Mouse (Mus musculus): Measurements from ENCODE around the gene Gm10382. TPM values are rescaled to one million over a fixed set of nuclear protein-coding genes. Genes with fewer than 3 reads are reported as not detected.
"Not testable (repeated sequence)": the region's sequence is repeated elsewhere in the genome, so short reads cannot be mapped to it uniquely, and the experiment has no call there.

Gm10382 gene
- total and polyA plus RNA-seq, 2 experiments from 2014 or later: 0.66 TPM; not detected in 1

GRCm38 (mm10) chr5:125388358-125389092, 597 bp upstream of the Gm10382 start:
- Histone ChIP-seq H3K9ac (replicated peaks; ENCODE audit: low read length) (peak overlapping the region; percentile 98), H3K4me3 (ENCODE audit: low read length) (peak overlapping the region; percentile 88), H3K4me1 (ENCODE audit: insufficient read depth, low read length) (peaks cover 13% of the 10 kb centered on the region), H3K27me3 (ENCODE audit: insufficient read depth, low read length) (no peaks in the 10 kb centered on the region), H3K36me3 (ENCODE audit: insufficient read depth, low read length) (peaks cover 17% of the 10 kb centered on the region), H3K4me2 (ENCODE audit: low read depth, low read length) (peak overlapping the region; percentile 99), H3K9me3 (ENCODE audit: low read length) (no peaks in the 10 kb centered on the region), H3K27ac (peak overlapping the region; percentile 99; the same call in 1 of the 2 replicates)
- ATAC-seq (no peak), DNase-seq (ENCODE audit: low spot score) (no peak)
- TF ChIP-seq CTCF (IDR thresholded peaks at IDR 0.05; ENCODE audit: low read depth): no peak
- 22% methylated on average over 13 of the region's 13 CpGs for WGBS

GRCm38 (mm10) chr5:125389579-125390441, 688 bp downstream of the Gm10382 start, which contains the start of gene Ubc:
TSS of gene Ubc (minus strand) at chr5:125390202.
- Histone ChIP-seq H3K4me1 (ENCODE audit: insufficient read depth, low read length) (peaks cover 18% of the 10 kb centered on the region), H3K4me2 (ENCODE audit: low read depth, low read length) (peak within 1 kb of the TSS; percentile 99), H3K4me3 (ENCODE audit: low read length) (peak within 1 kb of the TSS; percentile 88), H3K27me3 (ENCODE audit: insufficient read depth, low read length) (no peaks in the 10 kb centered on the region), H3K27ac (peak within 1 kb of the TSS; percentile 99), H3K9ac (replicated peaks; ENCODE audit: low read length) (peak within 1 kb of the TSS; percentile 98), H3K36me3 (ENCODE audit: insufficient read depth, low read length) (peaks cover 12% of the 10 kb centered on the region), H3K9me3 (ENCODE audit: low read length) (no peaks in the 10 kb centered on the region)
- no peak for TF ChIP-seq CTCF (IDR thresholded peaks at IDR 0.05; ENCODE audit: low read depth)
- peak; percentile 94 for DNase-seq (ENCODE audit: low spot score)
- ATAC-seq: peak; percentile 67
- WGBS: 1% methylated on average over 67 of the region's 69 CpGs

GRCm38 (mm10) chr5:125390906-125391477, 1.9 kb downstream of the Gm10382 start:
- Histone ChIP-seq H3K9ac (replicated peaks; ENCODE audit: low read length) (no peak overlapping the region), H3K27me3 (ENCODE audit: insufficient read depth, low read length) (no peaks in the 10 kb centered on the region), H3K9me3 (ENCODE audit: low read length) (no peaks in the 10 kb centered on the region), H3K4me1 (ENCODE audit: insufficient read depth, low read length) (peaks cover 18% of the 10 kb centered on the region), H3K4me2 (ENCODE audit: low read depth, low read length) (no peak overlapping the region), H3K36me3 (ENCODE audit: insufficient read depth, low read length) (no peaks in the 10 kb centered on the region), H3K4me3 (ENCODE audit: low read length) (no peak overlapping the region), H3K27ac (peak overlapping the region; percentile 99; the same call in 1 of the 2 replicates)
- ATAC-seq (no peak), DNase-seq (ENCODE audit: low spot score) (no peak)
- WGBS: 87% methylated on average over 3 of the region's 3 CpGs
- no peak for TF ChIP-seq CTCF (IDR thresholded peaks at IDR 0.05; ENCODE audit: low read depth)

- H3K27ac ChIP-seq: peak overlapping the region; percentile 99
- no peaks in the 10 kb centered on the region for H3K9me3 ChIP-seq (ENCODE audit: low read length)
- DNase-seq (ENCODE audit: low spot score) (peak; percentile 66), ATAC-seq (no peak)
- H3K4me1 ChIP-seq (ENCODE audit: insufficient read depth, low read length): peaks cover 18% of the 10 kb centered on the region
- no peaks in the 10 kb centered on the region for H3K36me3 ChIP-seq (ENCODE audit: insufficient read depth, low read length)
- no peak for TF ChIP-seq CTCF (IDR thresholded peaks at IDR 0.05; ENCODE audit: low read depth)
- no peaks in the 10 kb centered on the region for H3K27me3 ChIP-seq (ENCODE audit: insufficient read depth, low read length)
- WGBS: 54% methylated on average over 5 of the region's 5 CpGs
- no peak overlapping the region for H3K9ac ChIP-seq (replicated peaks; ENCODE audit: low read length)
- no peak overlapping the region for H3K4me3 ChIP-seq (ENCODE audit: low read length)
- H3K4me2 ChIP-seq (ENCODE audit: low read depth, low read length): no peak overlapping the region
Measured at GRCm38 (mm10) chr5:125391609-125392008, 2.5 kb downstream of the Gm10382 start.

- peaks cover 18% of the 10 kb centered on the region for H3K4me1 ChIP-seq (ENCODE audit: insufficient read depth, low read length)
- peak overlapping the region; percentile 99 for H3K27ac ChIP-seq
- not testable (repeated sequence) for H3K4me2 ChIP-seq (ENCODE audit: low read depth, low read length); H3K27me3 ChIP-seq (ENCODE audit: insufficient read depth, low read length); DNase-seq (ENCODE audit: low spot score); H3K36me3 ChIP-seq (ENCODE audit: insufficient read depth, low read length); ATAC-seq; H3K4me3 ChIP-seq (ENCODE audit: low read length); H3K9me3 ChIP-seq (ENCODE audit: low read length); H3K9ac ChIP-seq (replicated peaks; ENCODE audit: low read length)
- WGBS: 91% methylated on average over 4 of the region's 4 CpGs
Measured at GRCm38 (mm10) chr5:125392176-125392575, 3.1 kb downstream of the Gm10382 start.

GRCm38 (mm10) chr5:125392618-125392976, 3.5 kb downstream of the Gm10382 start:
- TF ChIP-seq CTCF (IDR thresholded peaks at IDR 0.05; ENCODE audit: low read depth): no peak

More at GRCm38 (mm10) chr5:125392618-125392976, 3.5 kb downstream of the Gm10382 start:
- Histone ChIP-seq H3K4me2 (ENCODE audit: low read depth, low read length) (peak overlapping the region; percentile 49), H3K27me3 (ENCODE audit: insufficient read depth, low read length) (no peaks in the 10 kb centered on the region), H3K4me3 (ENCODE audit: low read length) (no peak overlapping the region), H3K36me3 (ENCODE audit: insufficient read depth, low read length) (no peaks in the 10 kb centered on the region), H3K4me1 (ENCODE audit: insufficient read depth, low read length) (peaks cover 18% of the 10 kb centered on the region), H3K9ac (replicated peaks; ENCODE audit: low read length) (0 out of 2 replicates have a peak overlapping the region, but pooled peaks have one; percentile 14), H3K9me3 (ENCODE audit: low read length) (no peaks in the 10 kb centered on the region), H3K27ac (peak overlapping the region; percentile 99)
- ATAC-seq (0 out of 2 replicates have a peak, but pooled peaks have one; percentile 2), DNase-seq (ENCODE audit: low spot score) (no peak)
- WGBS: 7% methylated on average over 1 of the region's 1 CpGs

All from hindbrain, postnatal 0 days (tissue).